Mouse (Mus musculus) heart, adult 2 months (tissue): ENCODE results near the gene Cd101. TPM values are rescaled to one million over a fixed set of nuclear protein-coding genes. Genes with fewer than 3 reads are reported as not detected.
A peak's percentile ranks its signal among the peaks of the same experiment; 100 is the strongest.

ENCODE experiments used
- DNase-seq, 2 experiments: peaks; one replicate each; pipeline ENCODE4 v3.0.0; 2021
- H3K27ac ChIP-seq: fragments of 200-600 bp; 2 replicates; pipeline ENCODE4 v1.8.1; 2022
- H3K27me3 ChIP-seq: fragments of 200-500 bp; 2 replicates; pipeline ENCODE4 v1.6.1; 2012; ENCODE audit warnings: mild to moderate bottlenecking, low read length, inconsistent platforms, mixed read lengths; ENCODE audit not compliant: control insufficient read depth, insufficient read depth
- H3K36me3 ChIP-seq: fragments of 200-500 bp; 2 replicates; pipeline ENCODE4 v1.6.1; 2012; ENCODE audit warnings: low read length, inconsistent platforms; ENCODE audit not compliant: control insufficient read depth, insufficient read depth
- H3K4me1 ChIP-seq: fragments of 200-500 bp; 2 replicates; pipeline ENCODE4 v1.6.1; 2011; ENCODE audit warnings: low read length; ENCODE audit not compliant: control insufficient read depth, insufficient read depth
- H3K4me3 ChIP-seq: fragments of 200-600 bp; 2 replicates; pipeline ENCODE4 v1.8.1; 2022
- H3K79me2 ChIP-seq: fragments of 200-500 bp; replicated peaks from 2 replicates; pipeline ENCODE4 v1.6.1; 2012; ENCODE audit warnings: mild to moderate bottlenecking, inconsistent platforms, low read length, moderate library complexity, mixed read lengths; ENCODE audit not compliant: control insufficient read depth, insufficient read depth
- H3K9ac ChIP-seq: fragments of 200-500 bp; 2 replicates; pipeline ENCODE4 v1.6.1; 2012; ENCODE audit warnings: low read depth, mild to moderate bottlenecking, control low read depth, inconsistent platforms, low read length, mixed read lengths
- CTCF ChIP-seq: fragments of 200-600 bp; IDR thresholded peaks from 2 replicates; pipeline ENCODE4 v1.8.1; 2022; ENCODE audit warnings: antibody characterized with exemption, mild to moderate bottlenecking, moderate library complexity
- EP300 ChIP-seq: fragments of 200-500 bp; IDR thresholded peaks from 2 replicates; pipeline ENCODE4 v1.6.1; 2011; ENCODE audit warnings: low read depth, low read length, control low read depth; ENCODE audit not compliant: insufficient read depth
- POLR2A ChIP-seq: fragments of 200-500 bp; IDR thresholded peaks from 2 replicates; pipeline ENCODE4 v1.6.1; 2011; ENCODE audit warnings: mild to moderate bottlenecking, low read depth, low read length, control low read depth; ENCODE audit not compliant: insufficient read depth
- WGBS: fragments of 180-500 bp; shearing (Covaris S2); methylation state at CpG from one replicate; pipeline ENCODE4 v1.1.7; 2018; 5-methylcytosine and 5-hydroxymethylcytosine counted together
- intact Hi-C: fragments of 180-260 bp; cut with DNase I; formaldehyde crosslinking; loops from one replicate; pipeline ENCODE4 v1.15.1; 2025
- long read RNA-seq: library from polyadenylated mRNA; stranded (forward); transcript quantifications from one replicate; pipeline ENCODE4 v2.0.0, GENCODE M21; 2021
- polyA plus RNA-seq: library from polyadenylated mRNA; depleted of rRNA; stranded (reverse); fragments of >200 nt; gene quantifications from 2 replicates; pipeline ENCODE4 v1.2.3, GENCODE M21; 2012; rRNA removed
- total RNA-seq, 2 experiments: library from RNA; stranded (reverse); gene quantifications; 2 replicates each; pipeline ENCODE4 v1.2.3; 2021

Gene Cd101
- total RNA-seq (under 1 TPM; 0.13 to 0.23 TPM), polyA plus RNA-seq (0.41 and 0.50 TPM in 2 replicates)
- long read RNA-seq, result 0 reads

GRCm38 (mm10) chr3:101029339-101029738, at the start of gene Cd101:
TSS of gene Cd101 (minus strand) at chr3:101029556.
- Histone ChIP-seq H3K79me2 (no peaks in the 10 kb centered on the region), H3K36me3 (peaks cover 2% of the 10 kb centered on the region; the same call in 1 of the 2 replicates), H3K27ac (no peak within 1 kb of the TSS), H3K9ac (no peak within 1 kb of the TSS), H3K4me1 (peaks cover 6% of the 10 kb centered on the region), H3K4me3 (no peak within 1 kb of the TSS), H3K27me3 (no peaks in the 10 kb centered on the region)
- intact Hi-C loops, result no loop called here
- TF ChIP-seq POLR2A (no peak), EP300 (no peak), CTCF (no peak)
- WGBS, result 84% methylated on average over 4 of the region's 4 CpGs
- no peak for DNase-seq

- Histone ChIP-seq H3K9ac (no peak overlapping the region), H3K4me1 (peaks cover 9% of the 10 kb centered on the region), H3K79me2 (no peaks in the 10 kb centered on the region), H3K27me3 (no peaks in the 10 kb centered on the region), H3K36me3 (no peaks in the 10 kb centered on the region), H3K27ac (no peak overlapping the region), H3K4me3 (no peak overlapping the region)
- intact Hi-C loops, result no loop called here
- TF ChIP-seq CTCF, result no peak
- no peak for TF ChIP-seq POLR2A
- TF ChIP-seq EP300, result no peak
- peak; percentile 66 to 74 for DNase-seq
- whole genome bisulfite sequencing, result 34% methylated on average over 1 of the region's 1 CpGs
Observed at GRCm38 (mm10) chr3:101078344-101078743, 49.0 kb upstream of the Cd101 start.

DNA sequence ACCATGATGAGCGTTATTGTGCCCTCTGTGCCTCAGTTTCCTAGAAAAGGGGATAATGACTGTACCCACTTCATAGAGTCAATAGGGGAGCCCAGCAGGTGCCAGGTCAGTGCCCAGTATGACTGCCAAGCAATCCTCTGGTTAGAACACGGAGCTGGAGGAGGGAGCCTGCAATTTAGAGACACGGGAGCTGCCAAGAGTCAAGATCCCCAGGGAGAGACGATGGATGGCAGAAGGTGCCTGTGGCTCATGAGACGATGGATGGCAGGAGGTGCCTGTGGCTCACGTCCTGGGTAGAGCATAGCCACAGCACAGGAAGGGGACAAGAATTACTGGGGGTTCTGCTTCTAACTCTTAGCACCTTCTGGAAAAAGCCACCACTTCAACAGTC, 48.3 kb upstream of the Cd101 start:
- DNase-seq, result no peak
- Histone ChIP-seq H3K9ac (no peak overlapping the region), H3K4me3 (no peak overlapping the region), H3K27ac (no peak overlapping the region), H3K79me2 (no peaks in the 10 kb centered on the region), H3K27me3 (no peaks in the 10 kb centered on the region), H3K36me3 (no peaks in the 10 kb centered on the region), H3K4me1 (peaks cover 9% of the 10 kb centered on the region)
- no peak for TF ChIP-seq POLR2A
- no peak for TF ChIP-seq EP300
- TF ChIP-seq CTCF, result no peak
- WGBS, result 72% methylated on average over 6 of the region's 6 CpGs
- intact Hi-C loops, result no loop called here

DNA sequence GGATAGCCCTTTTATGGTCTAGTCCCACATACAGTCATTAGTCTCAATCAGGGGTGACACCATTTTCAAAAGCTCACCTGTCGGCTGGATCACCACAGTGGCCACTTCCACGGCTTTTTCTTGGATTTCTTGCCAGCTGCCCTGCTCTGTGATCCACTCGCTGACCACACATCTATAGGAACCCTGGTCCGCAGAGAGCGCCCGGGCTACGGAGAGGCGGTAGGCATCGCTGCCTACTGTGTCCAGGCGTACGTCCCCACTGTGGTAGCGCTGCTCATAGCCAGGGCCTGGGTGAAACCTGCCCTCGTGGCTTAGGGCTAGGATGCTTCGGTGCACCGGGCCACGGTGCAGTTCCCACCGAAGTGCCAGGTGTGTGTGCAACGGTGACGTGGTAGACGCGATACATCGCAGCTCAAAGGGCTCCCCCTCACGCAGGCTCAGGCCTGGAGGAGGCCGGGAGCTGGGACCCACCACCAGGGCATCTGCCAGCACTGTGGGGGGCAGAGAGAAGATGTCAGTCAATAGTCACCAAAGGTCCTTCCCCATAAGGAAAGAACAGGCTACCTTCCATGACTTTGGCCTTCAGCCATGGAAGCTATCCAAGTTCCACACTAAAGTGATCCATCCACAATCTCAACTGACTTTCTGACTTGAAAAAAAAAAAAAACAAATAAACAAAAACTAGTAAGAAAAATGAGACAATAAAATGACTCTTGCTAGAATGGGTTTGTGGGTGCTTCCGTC, 47.8 kb upstream of the Cd101 start:
- Histone ChIP-seq H3K27ac (no peak overlapping the region), H3K4me1 (peaks cover 9% of the 10 kb centered on the region), H3K4me3 (no peak overlapping the region), H3K79me2 (no peaks in the 10 kb centered on the region), H3K9ac (no peak overlapping the region), H3K36me3 (no peaks in the 10 kb centered on the region), H3K27me3 (no peaks in the 10 kb centered on the region)
- TF ChIP-seq POLR2A, result no peak
- TF ChIP-seq EP300, result no peak
- WGBS, result 97% methylated on average over 25 of the region's 25 CpGs
- DNase-seq, result no peak
- intact Hi-C loops, result no loop called here

DNA sequence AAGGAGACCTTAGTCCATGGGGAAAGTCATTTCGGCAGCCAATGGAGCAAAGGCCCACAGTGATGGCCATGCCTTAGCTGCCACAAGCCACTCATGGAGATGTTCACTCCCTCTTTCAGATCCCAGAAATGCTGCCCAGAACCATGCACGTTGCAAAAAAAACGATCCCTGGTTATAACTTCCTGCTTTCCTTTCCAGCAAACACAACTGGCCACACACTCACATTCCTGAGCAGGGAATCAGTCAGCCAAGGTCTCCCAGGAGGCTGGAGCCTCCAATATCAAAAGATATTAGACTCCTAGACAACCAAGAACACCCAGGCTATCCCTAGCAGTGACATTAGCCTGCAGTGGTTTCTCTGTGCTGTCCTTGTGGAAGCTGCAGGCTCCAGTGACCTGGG, 46.5 kb upstream of the Cd101 start:
- Histone ChIP-seq H3K27ac (no peak overlapping the region), H3K79me2 (no peaks in the 10 kb centered on the region), H3K27me3 (no peaks in the 10 kb centered on the region), H3K36me3 (peaks cover 3% of the 10 kb centered on the region; the same call in 1 of the 2 replicates), H3K4me3 (no peak overlapping the region), H3K9ac (no peak overlapping the region), H3K4me1 (peaks cover 9% of the 10 kb centered on the region)
- intact Hi-C loops, result no loop called here
- no peak for DNase-seq
- WGBS, result 45% methylated on average over 3 of the region's 3 CpGs
- TF ChIP-seq CTCF (no peak), POLR2A (no peak), EP300 (no peak)

- TF ChIP-seq EP300 (no peak), POLR2A (no peak), CTCF (no peak)
- no peak for DNase-seq
- no peak overlapping the region for H3K4me3 ChIP-seq
- WGBS, result 86% methylated on average over 9 of the region's 9 CpGs
- H3K4me1 ChIP-seq, result peaks cover 12% of the 10 kb centered on the region
- peaks cover 3% of the 10 kb centered on the region; the same call in 1 of the 2 replicates for H3K36me3 ChIP-seq
- H3K9ac ChIP-seq, result no peak overlapping the region
- H3K79me2 ChIP-seq, result no peaks in the 10 kb centered on the region
- H3K27me3 ChIP-seq, result no peaks in the 10 kb centered on the region
- intact Hi-C loops, result loop anchor here (5.0 kb wide), 1 partner anchor 76 kb away; no protein-coding TSS in a partner anchor
- no peak overlapping the region for H3K27ac ChIP-seq
Observed at GRCm38 (mm10) chr3:101073384-101073783, 44.0 kb upstream of the Cd101 start.
